Mouse (Mus musculus) layer of hippocampus, adult 2 months (tissue): ENCODE results near the gene Ptprd. TPM values are rescaled to one million over a fixed set of nuclear protein-coding genes. Genes with fewer than 3 reads are reported as not detected.
"Not testable (repeated sequence)": the region's sequence is repeated elsewhere in the genome, so short reads cannot be mapped to it uniquely, and the experiment has no call there.

Experiments used
- DNase-seq, 2 experiments: peaks; one replicate each; pipeline ENCODE4 v3.0.0; 2022; ENCODE audit warnings: low spot score in 2 of 2
- H3K27ac ChIP-seq: fragments of 200-600 bp; 2 replicates; pipeline ENCODE4 v1.8.1; 2022
- H3K4me3 ChIP-seq: fragments of 200-600 bp; 2 replicates; pipeline ENCODE4 v1.8.1; 2022; ENCODE audit warnings: mild to moderate bottlenecking
- CTCF ChIP-seq: fragments of 200-600 bp; conservative IDR thresholded peaks from 2 replicates; pipeline ENCODE4 v1.8.1; 2022; ENCODE audit warnings: antibody characterized with exemption, mild to moderate bottlenecking, moderate library complexity
- total RNA-seq, 2 experiments: library from RNA; stranded (reverse); gene quantifications; 2 replicates each; pipeline ENCODE4 v1.2.3; 2021

Gene Ptprd
- total RNA-seq, 2 experiments from 2014 or later: 153 to 172 TPM

DNA sequence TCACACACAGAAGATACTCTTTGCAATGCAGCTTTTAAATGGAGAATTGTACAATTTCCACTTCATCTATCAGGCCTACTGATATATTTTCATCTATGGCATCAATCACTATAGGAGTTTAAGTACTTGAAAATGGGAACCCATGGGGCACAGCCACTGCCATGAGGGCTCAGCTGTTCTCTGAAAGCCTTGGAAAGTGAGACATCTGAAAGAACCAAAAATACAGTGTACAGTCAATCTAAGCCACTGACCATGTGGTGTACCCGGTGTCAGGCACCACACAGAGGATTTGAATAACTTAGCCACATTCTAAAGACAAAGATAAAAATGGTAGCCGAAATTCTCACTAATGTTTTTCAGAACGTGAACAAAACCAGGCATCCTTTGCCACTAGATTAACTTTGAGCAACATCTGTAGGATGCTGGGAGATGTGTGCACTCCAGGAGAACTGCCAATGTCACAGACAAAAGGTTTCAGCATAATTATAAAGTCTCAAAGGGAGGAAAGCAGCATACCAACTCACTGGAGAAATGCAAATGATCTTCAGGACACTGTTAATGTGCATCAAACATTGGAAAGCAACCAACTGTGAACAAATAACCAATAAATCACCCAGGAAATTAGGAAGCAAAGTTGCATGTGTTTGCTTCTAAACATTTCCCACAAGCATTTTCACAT, 69.5 kb downstream of the Ptprd start:
- H3K27ac ChIP-seq: no peak overlapping the region
- TF ChIP-seq CTCF: no peak
- no peak for DNase-seq
- H3K4me3 ChIP-seq: no peak overlapping the region

GRCm38 (mm10) chr4:78110898-78111297, 100.9 kb downstream of the Ptprd start:
- DNase-seq: no peak
- H3K4me3 ChIP-seq: no peak overlapping the region
- TF ChIP-seq CTCF: no peak
- H3K27ac ChIP-seq: no peak overlapping the region

DNA sequence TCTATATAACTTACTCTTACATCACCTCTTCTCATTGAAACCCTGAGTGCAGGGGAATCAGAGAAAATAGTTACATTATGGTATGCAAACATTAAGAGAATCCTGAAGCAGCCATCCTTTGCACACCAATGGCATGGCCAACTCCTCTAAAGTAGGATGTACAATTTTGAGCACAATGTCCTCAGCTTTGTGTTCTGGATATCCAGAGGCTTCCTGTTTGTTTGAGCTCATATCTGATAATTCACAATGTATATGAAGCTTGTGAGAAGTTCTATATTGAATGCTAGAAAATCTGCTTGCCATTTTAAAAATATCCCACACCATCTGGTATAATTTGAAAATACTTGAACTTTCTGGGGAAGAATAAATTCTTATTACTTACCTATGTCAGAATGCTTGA, 114.2 kb downstream of the Ptprd start:
- DNase-seq: no peak
- no peak for TF ChIP-seq CTCF
- Histone ChIP-seq H3K27ac (no peak overlapping the region), H3K4me3 (no peak overlapping the region)

DNA sequence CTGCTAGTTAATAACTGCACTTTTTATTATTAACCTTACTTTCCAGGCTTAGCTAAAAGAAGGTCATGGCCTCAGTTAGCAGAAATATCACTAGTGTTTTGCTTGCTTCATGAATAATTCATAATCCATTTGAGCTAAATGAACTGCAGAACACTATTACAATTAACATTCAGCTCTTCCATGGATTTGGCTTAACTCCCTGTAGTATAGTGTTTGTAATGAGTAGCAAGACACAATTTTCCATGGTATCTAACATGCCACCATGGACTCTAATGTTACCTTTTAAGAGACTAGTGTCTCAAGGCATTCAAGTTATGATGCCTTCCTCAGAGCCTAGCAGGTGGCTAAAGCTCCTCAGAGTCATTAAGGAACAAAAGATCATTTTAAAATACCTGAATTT, 129.0 kb downstream of the Ptprd start:
- TF ChIP-seq CTCF: no peak
- H3K27ac ChIP-seq: no peak overlapping the region
- no peak overlapping the region for H3K4me3 ChIP-seq
- no peak for DNase-seq

DNA sequence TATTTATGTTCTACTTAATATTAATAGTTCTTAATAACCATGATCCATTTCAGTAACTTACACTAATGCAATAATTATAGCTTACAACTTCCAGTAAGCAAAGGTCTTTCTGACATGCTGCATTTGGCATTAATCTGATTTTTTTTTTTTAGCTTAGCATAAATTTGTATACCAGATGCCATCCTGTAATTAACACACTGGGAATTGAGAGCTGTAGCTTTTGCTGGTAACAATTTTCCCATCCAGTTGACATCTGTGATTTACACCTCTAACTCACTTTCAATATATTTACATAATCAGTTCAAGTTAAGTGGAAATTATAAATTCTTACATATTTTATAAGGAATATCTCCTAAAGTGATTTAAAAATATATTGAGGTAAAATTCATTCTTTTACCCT, 134.3 kb downstream of the Ptprd start:
- H3K27ac ChIP-seq: no peak overlapping the region
- H3K4me3 ChIP-seq: no peak overlapping the region
- TF ChIP-seq CTCF: no peak
- DNase-seq: no peak

DNA sequence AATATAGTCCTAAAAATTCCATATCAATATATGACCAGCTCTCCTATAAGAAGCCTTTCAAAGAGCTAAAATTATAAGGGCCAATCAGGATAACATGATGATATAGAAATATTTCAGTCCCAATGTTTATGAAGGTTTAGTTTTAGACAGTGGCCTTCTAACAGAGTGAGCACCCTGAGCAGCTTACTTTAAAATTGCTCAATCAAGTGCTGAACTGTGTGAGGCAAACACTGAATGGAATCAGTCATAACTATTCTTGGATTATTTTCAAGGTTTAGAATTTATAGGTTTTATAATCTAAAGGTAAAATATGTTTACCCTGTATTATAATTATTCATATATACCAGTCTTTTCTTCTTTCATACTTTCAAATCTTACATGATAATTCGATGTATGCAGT, 134.7 kb downstream of the Ptprd start:
- H3K4me3 ChIP-seq: no peak overlapping the region
- TF ChIP-seq CTCF: no peak
- H3K27ac ChIP-seq: no peak overlapping the region
- DNase-seq: no peak

DNA sequence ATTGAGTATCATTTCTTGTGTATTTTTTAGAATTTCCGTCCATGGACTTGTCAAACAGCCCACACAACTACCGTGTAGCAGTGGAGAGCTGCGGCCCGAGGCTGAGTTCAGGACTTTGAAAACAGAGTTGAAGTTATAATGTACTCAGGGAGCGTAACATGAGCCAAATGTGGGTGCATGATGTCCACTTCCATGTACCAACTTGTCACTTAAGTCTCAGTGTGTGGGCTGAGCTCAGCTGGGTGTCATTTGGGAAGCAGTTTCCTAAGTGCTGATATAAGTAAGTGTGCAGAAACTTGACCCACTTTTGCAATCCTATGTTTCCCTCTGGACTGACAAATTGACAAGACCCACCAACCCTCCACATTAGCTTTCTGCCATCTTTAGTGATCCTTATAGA, 173.4 kb downstream of the Ptprd start:
- Histone ChIP-seq H3K27ac (no peak overlapping the region), H3K4me3 (no peak overlapping the region)
- DNase-seq: no peak
- TF ChIP-seq CTCF: no peak

DNA sequence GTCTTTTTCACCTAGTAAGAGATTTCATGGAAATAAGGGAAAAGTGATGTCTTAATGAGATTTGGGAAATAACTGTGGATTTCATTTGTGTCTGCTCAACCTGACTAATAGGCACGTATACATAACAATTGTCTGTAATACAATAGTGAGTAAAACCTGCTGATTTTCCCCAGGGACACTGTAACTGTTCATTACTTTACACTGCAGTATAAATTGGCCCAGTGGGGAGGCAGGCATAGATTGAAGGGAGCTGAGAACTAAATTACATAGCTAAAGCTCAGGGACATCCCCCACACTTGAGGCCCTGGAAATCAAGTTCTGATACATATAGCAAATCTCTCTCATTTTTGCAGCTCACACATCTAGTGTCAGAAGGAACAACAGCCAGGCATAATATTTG, 209.7 kb downstream of the Ptprd start:
- TF ChIP-seq CTCF: no peak
- H3K4me3 ChIP-seq: no peak overlapping the region
- DNase-seq: no peak

GRCm38 (mm10) chr4:77992709-77993108, 219.1 kb downstream of the Ptprd start:
- no peak overlapping the region for H3K27ac ChIP-seq
- TF ChIP-seq CTCF: no peak
- no peak for DNase-seq
- H3K4me3 ChIP-seq: no peak overlapping the region

More for the DNA sequence above, 209.7 kb downstream of the Ptprd start:
- H3K27ac ChIP-seq: no peak overlapping the region

GRCm38 (mm10) chr4:77982094-77982493, 229.7 kb downstream of the Ptprd start:
- no peak overlapping the region for H3K27ac ChIP-seq
- no peak for DNase-seq
- H3K4me3 ChIP-seq: no peak overlapping the region
- TF ChIP-seq CTCF: no peak

GRCm38 (mm10) chr4:77961711-77962110, 250.1 kb downstream of the Ptprd start:
- no peak overlapping the region for H3K27ac ChIP-seq
- TF ChIP-seq CTCF: peak; percentile 76
- peak in 1 of 2 experiments; percentile 32 for DNase-seq
- no peak overlapping the region for H3K4me3 ChIP-seq

DNA sequence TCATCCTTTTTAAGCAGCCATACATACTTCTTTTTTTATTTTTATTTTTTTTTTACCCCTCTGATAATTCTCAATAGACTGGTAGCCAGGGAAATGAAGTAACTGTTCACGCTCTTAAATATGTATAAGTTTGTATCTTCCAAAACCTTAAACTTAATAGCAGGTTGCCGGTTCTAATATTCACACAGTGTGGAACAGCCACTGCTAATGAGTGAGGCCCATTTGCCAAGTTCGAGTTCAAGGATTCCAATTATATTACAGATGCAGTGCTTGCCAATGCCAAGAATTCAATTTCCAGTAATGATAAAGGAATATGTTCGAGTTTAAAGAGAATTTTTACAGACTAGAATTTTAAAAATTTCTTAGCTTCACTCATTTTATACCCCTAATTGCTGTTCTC, 322.3 kb downstream of the Ptprd start:
- no peak for DNase-seq
- TF ChIP-seq CTCF: no peak
- Histone ChIP-seq H3K27ac (no peak overlapping the region), H3K4me3 (no peak overlapping the region)

DNA sequence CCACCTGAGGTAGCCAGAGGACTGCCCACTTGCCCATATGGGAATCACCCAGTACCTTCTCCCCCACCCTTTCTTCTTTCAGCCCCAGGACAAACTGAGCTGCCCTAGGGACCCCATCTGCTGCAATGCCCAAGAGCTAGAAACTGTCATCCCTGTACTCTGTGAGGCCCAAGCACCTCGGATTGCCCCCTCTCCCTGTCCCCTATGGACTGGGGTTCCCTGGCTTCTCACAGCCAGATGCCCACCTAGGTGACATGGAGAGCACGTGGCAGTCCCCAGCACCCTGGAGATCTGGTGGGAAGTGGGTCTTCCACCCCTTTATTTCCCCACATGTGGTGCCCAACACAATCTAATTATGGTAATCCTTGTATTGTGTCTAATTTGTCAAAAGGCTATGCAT, 331.5 kb downstream of the Ptprd start:
- H3K27ac ChIP-seq: no peak overlapping the region
- no peak overlapping the region for H3K4me3 ChIP-seq
- TF ChIP-seq CTCF: no peak
- DNase-seq: no peak

DNA sequence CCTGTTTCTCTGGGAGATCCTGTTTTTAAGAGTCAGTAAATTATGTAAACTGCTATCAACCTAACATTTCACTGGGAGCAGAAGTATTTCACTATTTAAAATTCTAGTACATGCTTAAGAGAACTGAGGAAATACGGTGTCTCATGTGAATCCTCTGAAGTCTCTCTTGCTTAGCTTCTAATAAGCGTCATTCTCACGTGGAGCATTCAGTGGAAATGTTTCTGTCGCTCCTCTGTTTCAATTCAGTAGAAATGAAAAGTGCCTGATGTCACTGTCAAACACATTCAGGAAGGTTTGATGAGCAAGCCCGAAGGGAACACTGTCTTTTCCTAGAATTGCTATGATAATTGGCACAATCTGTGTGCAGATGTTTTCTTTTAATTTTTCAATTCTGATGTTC, 350.5 kb downstream of the Ptprd start:
- peak in 1 of 2 experiments; percentile 5 for DNase-seq
- H3K27ac ChIP-seq: peak overlapping the region; percentile 14; the same call in 1 of the 2 replicates
- no peak for TF ChIP-seq CTCF
- no peak overlapping the region for H3K4me3 ChIP-seq

DNA sequence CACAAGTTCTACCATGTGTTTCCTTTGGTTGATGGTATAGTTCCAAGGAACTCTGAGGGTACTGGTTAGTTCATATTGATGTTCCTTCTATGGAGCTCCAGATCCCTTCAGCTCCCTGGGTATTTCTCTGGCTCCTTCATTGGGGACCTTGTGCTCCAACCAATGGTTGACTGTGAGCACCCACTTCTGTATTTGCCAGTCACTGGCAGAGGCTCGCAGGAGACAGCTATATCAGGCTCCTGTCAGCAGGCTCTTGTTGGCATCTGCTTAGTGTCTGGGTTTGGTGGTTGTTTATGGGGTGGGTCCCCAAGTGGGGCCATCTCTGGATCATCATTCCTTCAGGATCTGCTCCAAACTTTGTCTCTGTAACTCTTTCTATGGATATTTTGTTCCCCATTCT, 414.4 kb downstream of the Ptprd start:
- not testable (repeated sequence) for DNase-seq, H3K27ac ChIP-seq, H3K4me3 ChIP-seq
